Mouse (Mus musculus): Measurements from ENCODE around the gene Atp2b2. TPM values are rescaled to one million over a fixed set of nuclear protein-coding genes. Genes with fewer than 3 reads are reported as not detected.

The Atp2b2 gene
- polyA plus RNA-seq, 1 experiment = 1.6 TPM

DNA sequence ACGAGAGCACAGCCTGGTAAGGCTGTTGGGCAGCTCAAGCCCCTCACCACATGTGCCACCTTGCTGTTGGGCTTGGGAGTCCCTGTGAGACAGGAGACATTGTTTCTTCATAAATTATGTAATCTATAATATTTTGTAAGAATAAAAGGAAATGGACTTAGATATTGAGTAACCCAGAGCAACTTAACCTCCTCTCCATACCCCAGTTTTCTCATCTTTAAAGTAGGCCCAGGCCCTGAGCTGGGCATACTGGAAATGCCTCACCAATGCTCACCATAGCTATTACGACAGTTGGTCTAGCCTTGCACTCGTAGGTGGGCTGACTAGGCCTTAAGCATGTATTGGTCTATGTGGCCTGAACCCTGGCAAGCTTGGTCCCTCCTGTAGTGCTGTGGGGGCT lies 225.7 kb downstream of the Atp2b2 start:
- TF ChIP-seq CTCF (IDR thresholded peaks at IDR 0.05; ENCODE audit: insufficient read depth, low read length) (no peak), POLR2A (IDR thresholded peaks at IDR 0.05; ENCODE audit: borderline replicate concordance, extremely low read depth, low read depth, low read length) (no peak)
- H3K4me1 ChIP-seq (ENCODE audit: control insufficient read depth, insufficient read depth, low read length) = no peaks in the 10 kb centered on the region
- no peak for DNase-seq
- H3K4me3 ChIP-seq (replicated peaks; ENCODE audit: extremely low read depth, low read depth, low read length) = no peak overlapping the region
- WGBS = 91% methylated on average over 3 of the region's 3 CpGs

DNA sequence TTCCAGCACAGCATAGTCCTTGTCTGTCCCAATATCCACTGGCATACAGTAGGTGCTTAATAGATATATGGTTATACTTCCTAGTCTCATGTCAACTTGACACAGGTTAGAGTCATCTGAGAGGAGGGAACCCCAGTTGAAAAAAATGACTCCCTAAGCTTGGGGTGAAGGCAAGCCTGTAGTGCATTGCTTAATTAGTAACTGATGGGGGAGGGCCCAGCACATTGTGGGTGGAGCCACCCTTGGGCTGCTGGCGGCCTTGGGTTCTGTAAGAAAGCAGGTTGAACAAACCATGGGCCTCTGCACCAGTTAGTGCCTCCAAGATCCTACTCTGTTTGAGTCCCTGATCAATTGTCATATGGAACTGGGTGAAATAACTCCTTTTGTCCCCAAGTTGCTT lies 231.0 kb downstream of the Atp2b2 start:
- DNase-seq = no peak
- Histone ChIP-seq H3K4me3 (replicated peaks; ENCODE audit: extremely low read depth, low read depth, low read length) (no peak overlapping the region), H3K4me1 (ENCODE audit: control insufficient read depth, insufficient read depth, low read length) (no peaks in the 10 kb centered on the region)
- TF ChIP-seq POLR2A (IDR thresholded peaks at IDR 0.05; ENCODE audit: borderline replicate concordance, extremely low read depth, low read depth, low read length) = no peak
- no peak for TF ChIP-seq CTCF (IDR thresholded peaks at IDR 0.05; ENCODE audit: insufficient read depth, low read length)
- WGBS = 28% methylated on average over 1 of the region's 1 CpGs

DNA sequence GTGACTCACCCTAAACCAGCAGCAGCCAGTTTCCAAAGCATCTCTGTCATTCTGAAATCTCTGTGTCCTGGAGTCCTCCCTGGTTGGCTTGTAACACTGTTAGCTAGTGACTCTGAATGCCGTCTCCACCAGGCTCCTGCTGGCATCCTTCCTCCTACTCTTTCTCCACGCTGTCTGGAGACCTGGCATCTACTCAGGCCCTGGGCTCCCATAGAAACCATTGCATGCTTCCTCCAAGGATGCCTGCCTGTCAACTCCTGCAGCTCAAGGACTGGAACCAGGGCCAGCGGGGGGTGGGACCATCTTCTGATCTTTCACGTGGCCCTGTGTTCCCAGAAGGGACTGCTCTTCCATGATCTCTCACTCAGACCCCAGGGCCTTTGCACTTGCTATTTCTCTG lies 231.7 kb downstream of the Atp2b2 start:
- 68% methylated on average over 4 of the region's 4 CpGs for WGBS
- DNase-seq = no peak
- TF ChIP-seq CTCF (IDR thresholded peaks at IDR 0.05; ENCODE audit: insufficient read depth, low read length) (no peak), POLR2A (IDR thresholded peaks at IDR 0.05; ENCODE audit: borderline replicate concordance, extremely low read depth, low read depth, low read length) (no peak)

DNA sequence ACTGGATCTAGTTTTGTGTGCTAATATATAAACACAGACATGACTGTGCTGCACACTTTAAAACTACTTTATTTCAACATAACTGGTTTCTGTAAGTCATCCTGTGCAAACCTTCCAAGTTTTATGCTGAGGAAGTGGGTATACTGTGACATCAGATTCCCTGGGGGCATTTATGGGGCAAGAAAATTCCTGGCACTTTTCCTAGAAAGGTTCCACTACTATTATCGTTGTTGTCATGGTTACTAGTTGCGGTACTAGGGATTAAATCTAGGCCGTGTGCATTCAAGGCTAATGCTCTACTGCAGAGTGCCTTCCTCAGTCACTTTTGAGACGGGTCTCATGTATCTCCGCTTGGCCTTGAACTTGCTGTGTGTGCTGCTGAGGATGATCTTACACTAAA lies 236.2 kb downstream of the Atp2b2 start:
- no peak for DNase-seq
- WGBS = 75% methylated on average over 5 of the region's 5 CpGs

More for the DNA sequence above, 231.7 kb downstream of the Atp2b2 start:
- H3K4me1 ChIP-seq (ENCODE audit: control insufficient read depth, insufficient read depth, low read length) = no peaks in the 10 kb centered on the region
- no peak overlapping the region for H3K4me3 ChIP-seq (replicated peaks; ENCODE audit: extremely low read depth, low read depth, low read length)

DNA sequence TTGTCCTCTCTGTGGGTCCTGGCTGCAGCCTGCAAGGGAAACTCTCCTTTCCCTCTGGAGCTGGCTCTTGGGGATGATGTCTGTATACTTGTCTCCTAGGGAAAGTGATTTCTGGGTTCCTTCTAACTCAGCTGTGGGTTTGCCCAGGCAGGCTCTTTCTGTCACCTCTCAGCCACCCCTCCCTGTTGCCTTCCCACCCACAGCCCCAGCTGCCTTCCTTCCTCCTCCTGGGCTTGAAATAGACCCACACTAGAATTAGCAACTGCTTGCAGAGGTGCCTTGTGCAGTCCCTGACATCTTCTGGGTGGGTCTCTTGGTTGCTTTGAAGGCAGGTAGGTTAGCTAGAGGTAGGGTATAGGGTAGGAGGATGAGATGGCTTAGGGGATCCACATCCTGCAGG lies 241.2 kb downstream of the Atp2b2 start:
- no peak for TF ChIP-seq POLR2A (IDR thresholded peaks at IDR 0.05; ENCODE audit: borderline replicate concordance, extremely low read depth, low read depth, low read length)
- no peak for TF ChIP-seq CTCF (IDR thresholded peaks at IDR 0.05; ENCODE audit: insufficient read depth, low read length)
- no peaks in the 10 kb centered on the region for H3K4me1 ChIP-seq (ENCODE audit: control insufficient read depth, insufficient read depth, low read length)
- no peak overlapping the region for H3K4me3 ChIP-seq (replicated peaks; ENCODE audit: extremely low read depth, low read depth, low read length)
- no peak for DNase-seq

More for the DNA sequence above, 236.2 kb downstream of the Atp2b2 start:
- TF ChIP-seq POLR2A (IDR thresholded peaks at IDR 0.05; ENCODE audit: borderline replicate concordance, extremely low read depth, low read depth, low read length) (no peak), CTCF (IDR thresholded peaks at IDR 0.05; ENCODE audit: insufficient read depth, low read length) (no peak)
- Histone ChIP-seq H3K4me3 (replicated peaks; ENCODE audit: extremely low read depth, low read depth, low read length) (no peak overlapping the region), H3K4me1 (ENCODE audit: control insufficient read depth, insufficient read depth, low read length) (no peaks in the 10 kb centered on the region)

DNA sequence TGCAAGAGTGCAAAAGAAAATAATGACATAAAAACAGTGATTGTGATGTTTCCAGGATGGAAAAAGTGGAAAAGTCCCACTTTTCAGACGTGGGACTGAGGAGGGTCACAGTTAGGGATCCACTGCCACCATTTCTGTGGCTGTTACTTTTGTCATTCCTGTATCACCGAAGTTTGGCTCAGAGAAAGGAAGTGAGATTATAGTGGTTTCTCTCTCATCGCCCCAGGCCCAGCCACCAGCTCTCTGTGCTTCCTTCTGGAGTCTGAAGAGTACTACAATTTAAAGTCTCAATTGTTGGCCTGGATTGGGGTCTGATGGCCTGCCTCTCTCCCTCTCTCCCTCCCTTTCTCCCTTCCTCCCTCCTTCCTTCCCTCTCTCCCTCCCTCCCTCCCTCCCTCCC lies 242.5 kb downstream of the Atp2b2 start:
- TF ChIP-seq POLR2A (IDR thresholded peaks at IDR 0.05; ENCODE audit: borderline replicate concordance, extremely low read depth, low read depth, low read length) = no peak
- TF ChIP-seq CTCF (IDR thresholded peaks at IDR 0.05; ENCODE audit: insufficient read depth, low read length) = no peak

DNA sequence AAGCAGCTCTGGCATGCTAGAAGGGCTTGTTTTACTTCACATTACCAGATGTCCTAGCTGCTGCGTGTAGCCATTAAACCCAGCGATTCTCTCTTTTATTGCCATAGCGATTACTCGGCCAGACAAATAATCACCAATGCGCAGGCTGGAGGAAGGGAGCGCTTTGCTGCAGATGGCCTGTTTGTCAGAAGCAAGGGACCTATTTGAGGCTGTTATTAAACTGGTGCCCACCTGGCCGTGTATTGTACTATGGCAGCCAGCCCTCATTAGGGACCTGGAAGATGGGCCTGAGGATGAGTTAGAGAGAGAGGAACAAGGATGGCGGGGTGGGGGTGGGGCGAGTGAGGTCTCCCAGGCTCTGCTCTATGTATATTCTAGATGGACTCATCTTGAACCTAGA lies 243.1 kb downstream of the Atp2b2 start:
- H3K4me3 ChIP-seq (replicated peaks; ENCODE audit: extremely low read depth, low read depth, low read length) = no peak overlapping the region
- WGBS = 83% methylated on average over 9 of the region's 9 CpGs
- TF ChIP-seq CTCF (IDR thresholded peaks at IDR 0.05; ENCODE audit: insufficient read depth, low read length) (no peak), POLR2A (IDR thresholded peaks at IDR 0.05; ENCODE audit: borderline replicate concordance, extremely low read depth, low read depth, low read length) (no peak)
- H3K4me1 ChIP-seq (ENCODE audit: control insufficient read depth, insufficient read depth, low read length) = 0 out of 2 replicates have a peak, but pooled peaks cover 2% of the 10 kb centered on the region
- DNase-seq = no peak

More for the DNA sequence above, 242.5 kb downstream of the Atp2b2 start:
- Histone ChIP-seq H3K4me1 (ENCODE audit: control insufficient read depth, insufficient read depth, low read length) (0 out of 2 replicates have a peak, but pooled peaks cover 2% of the 10 kb centered on the region), H3K4me3 (replicated peaks; ENCODE audit: extremely low read depth, low read depth, low read length) (no peak overlapping the region)
- no peak for DNase-seq
- WGBS = 48% methylated on average over 3 of the region's 3 CpGs

DNA sequence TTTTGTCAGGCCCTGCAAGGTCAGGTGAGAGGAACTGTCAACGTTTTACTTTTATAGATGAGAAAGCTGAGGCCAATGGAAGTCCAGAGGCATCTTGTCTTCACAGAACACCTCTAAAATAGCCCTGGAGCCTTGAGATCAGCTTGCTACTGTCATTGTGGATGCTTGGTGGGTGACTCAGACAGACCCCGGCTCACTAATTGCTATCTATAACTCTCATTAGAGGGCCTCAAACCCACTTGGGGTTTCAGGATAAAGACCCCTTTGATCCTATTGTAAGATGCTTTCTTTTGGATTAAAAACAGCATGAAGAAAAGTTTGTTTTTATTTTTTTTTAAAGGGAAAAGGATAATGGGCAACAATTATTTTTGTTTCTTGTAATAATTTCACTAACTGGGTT lies 243.5 kb downstream of the Atp2b2 start:
- Histone ChIP-seq H3K4me1 (ENCODE audit: control insufficient read depth, insufficient read depth, low read length) (0 out of 2 replicates have a peak, but pooled peaks cover 2% of the 10 kb centered on the region), H3K4me3 (replicated peaks; ENCODE audit: extremely low read depth, low read depth, low read length) (no peak overlapping the region)
- no peak for DNase-seq
- WGBS = 48% methylated on average over 2 of the region's 2 CpGs
- TF ChIP-seq POLR2A (IDR thresholded peaks at IDR 0.05; ENCODE audit: borderline replicate concordance, extremely low read depth, low read depth, low read length) = no peak

DNA sequence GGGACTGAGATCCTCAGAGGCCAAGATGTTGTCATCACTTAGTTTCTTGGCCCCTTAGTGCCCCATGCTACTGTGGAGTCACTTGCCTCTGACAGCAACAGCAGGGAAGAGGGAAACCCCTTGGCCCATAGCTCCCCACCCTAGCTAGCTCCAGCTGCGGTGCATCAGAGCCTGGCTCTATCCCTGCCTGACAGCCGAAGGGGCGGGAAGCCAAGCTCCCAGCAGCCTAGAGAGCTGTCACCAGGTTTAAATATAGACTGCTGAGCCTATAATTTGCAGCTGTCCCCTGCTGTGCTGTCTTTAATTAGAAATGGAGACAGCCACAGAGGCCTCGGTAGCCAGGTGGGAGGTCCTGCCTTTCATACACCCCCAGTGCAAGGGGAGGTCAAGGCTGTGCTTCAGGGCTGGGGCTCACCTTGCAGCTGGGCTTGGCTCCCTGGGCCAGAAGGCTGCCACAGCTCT lies 247.1 kb downstream of the Atp2b2 start:
- TF ChIP-seq CTCF (IDR thresholded peaks at IDR 0.05; ENCODE audit: insufficient read depth, low read length) (no peak), POLR2A (IDR thresholded peaks at IDR 0.05; ENCODE audit: borderline replicate concordance, extremely low read depth, low read depth, low read length) (no peak)
- Histone ChIP-seq H3K4me1 (ENCODE audit: control insufficient read depth, insufficient read depth, low read length) (0 out of 2 replicates have a peak, but pooled peaks cover 2% of the 10 kb centered on the region), H3K4me3 (replicated peaks; ENCODE audit: extremely low read depth, low read depth, low read length) (no peak overlapping the region)
- WGBS = 14% methylated on average over 4 of the region's 4 CpGs
- DNase-seq = peak; percentile 17

DNA sequence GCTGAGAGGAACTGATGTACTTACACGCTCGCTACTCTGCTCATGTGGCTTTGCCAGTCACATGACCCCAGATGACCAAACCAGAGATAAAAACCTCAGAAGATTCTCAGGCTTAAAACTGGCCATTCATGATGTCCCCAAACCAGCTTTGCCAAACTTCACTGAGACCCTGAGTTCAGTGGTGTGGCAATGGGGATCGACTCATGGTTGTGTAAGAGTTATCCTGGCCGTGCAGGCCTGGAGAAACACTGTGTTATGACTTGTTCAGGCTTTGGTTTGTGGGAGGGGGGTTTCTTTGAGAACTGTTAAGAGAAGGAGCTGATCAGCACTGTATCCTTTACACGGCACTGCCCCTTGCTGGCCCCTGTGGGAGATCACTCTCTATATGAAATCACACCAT lies 250.0 kb downstream of the Atp2b2 start:
- Histone ChIP-seq H3K4me1 (ENCODE audit: control insufficient read depth, insufficient read depth, low read length) (0 out of 2 replicates have a peak, but pooled peaks cover 2% of the 10 kb centered on the region), H3K4me3 (replicated peaks; ENCODE audit: extremely low read depth, low read depth, low read length) (no peak overlapping the region)
- no peak for DNase-seq
- TF ChIP-seq CTCF (IDR thresholded peaks at IDR 0.05; ENCODE audit: insufficient read depth, low read length) (no peak), POLR2A (IDR thresholded peaks at IDR 0.05; ENCODE audit: borderline replicate concordance, extremely low read depth, low read depth, low read length) (no peak)
- 77% methylated on average over 5 of the region's 5 CpGs for WGBS

Measured in lung, adult 2 months (tissue).